Comparison of ENCODE assay signal across 15 mouse cellular contexts in genomic region chr16:95138809-95139208, GRCm38 (mm10).
"Had no signal": no experiment of that assay in that cellular context is flagged by ENCODE, and none has a peak within 500 bp of the region (broad histone marks: within the 10 kb centered on the region; RNA-seq: fewer than 3 reads in every experiment).

No protein-coding gene starts in this region.

- H3K27me3 ChIP-seq: liver, embryonic 15.5 days; midbrain, embryonic 13.5 days; stomach, embryonic 15.5 days had no signal

- H3K9ac ChIP-seq: liver, embryonic 15.5 days; midbrain, embryonic 13.5 days; stomach, embryonic 15.5 days had no signal

- H3K4me2 ChIP-seq: liver, embryonic 11.5 days; liver, embryonic 15.5 days; midbrain, embryonic 13.5 days; stomach, embryonic 15.5 days had no signal

- H3K4me3 ChIP-seq: left cerebral cortex, adult 2 months; limb, embryonic 10.5 days; liver, embryonic 15.5 days; midbrain, embryonic 13.5 days; stomach, embryonic 15.5 days had no signal

- H3K36me3 ChIP-seq: limb, embryonic 10.5 days; liver, embryonic 15.5 days; midbrain, embryonic 13.5 days; stomach, embryonic 15.5 days had no signal

- ATAC-seq: inflammation-experienced regulatory T-cells, adult 6 months; intestine, postnatal 0 days; lung, postnatal 0 days; midbrain, embryonic 13.5 days had no signal

- H3K9me3 ChIP-seq: limb, embryonic 10.5 days; liver, embryonic 15.5 days; midbrain, embryonic 13.5 days; stomach, embryonic 15.5 days had no signal

- H3K27ac ChIP-seq: left cerebral cortex, adult 2 months; limb, embryonic 10.5 days; liver, embryonic 15.5 days; midbrain, embryonic 13.5 days; stomach, embryonic 15.5 days had no signal

- DNase-seq: kidney, adult 9 months; lung, adult 2 months; lung, postnatal 36 days; right cerebral cortex, postnatal 14 days; thymus, adult 2 months; thymus, postnatal 25 days had no signal

- H3K4me1 ChIP-seq: limb, embryonic 10.5 days; liver, embryonic 15.5 days; stomach, embryonic 15.5 days had no signal
